Mouse (Mus musculus): ENCODE measurements at regions not wholly inside any gene's neighbourhood (a gene's known extent, or its start where the extent isn't known, plus 50 kb on each side); places are given as distances from the start of the nearest gene placed in this dataset.

DNA sequence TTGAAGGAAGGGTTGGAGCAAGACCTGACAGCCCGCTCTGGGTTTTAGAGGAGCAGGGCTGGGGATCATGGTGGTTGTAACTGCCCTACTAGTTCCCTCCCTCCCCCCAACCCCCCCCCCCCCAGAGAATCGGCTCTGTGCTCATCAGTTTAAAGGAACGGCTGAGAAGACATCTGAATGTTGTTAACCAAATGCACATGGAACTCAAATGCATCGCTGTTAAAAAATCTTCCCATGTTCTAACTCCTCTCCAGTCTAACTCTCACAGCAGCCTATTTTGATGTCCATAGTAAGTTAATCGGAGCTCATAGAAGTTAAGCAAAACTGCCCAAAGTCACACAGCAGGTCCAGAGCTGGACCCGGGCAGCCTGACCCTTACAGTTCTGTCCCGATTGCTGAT, 143.1 kb downstream of the Vegfa start:
- DNase-seq = no peak

DNA sequence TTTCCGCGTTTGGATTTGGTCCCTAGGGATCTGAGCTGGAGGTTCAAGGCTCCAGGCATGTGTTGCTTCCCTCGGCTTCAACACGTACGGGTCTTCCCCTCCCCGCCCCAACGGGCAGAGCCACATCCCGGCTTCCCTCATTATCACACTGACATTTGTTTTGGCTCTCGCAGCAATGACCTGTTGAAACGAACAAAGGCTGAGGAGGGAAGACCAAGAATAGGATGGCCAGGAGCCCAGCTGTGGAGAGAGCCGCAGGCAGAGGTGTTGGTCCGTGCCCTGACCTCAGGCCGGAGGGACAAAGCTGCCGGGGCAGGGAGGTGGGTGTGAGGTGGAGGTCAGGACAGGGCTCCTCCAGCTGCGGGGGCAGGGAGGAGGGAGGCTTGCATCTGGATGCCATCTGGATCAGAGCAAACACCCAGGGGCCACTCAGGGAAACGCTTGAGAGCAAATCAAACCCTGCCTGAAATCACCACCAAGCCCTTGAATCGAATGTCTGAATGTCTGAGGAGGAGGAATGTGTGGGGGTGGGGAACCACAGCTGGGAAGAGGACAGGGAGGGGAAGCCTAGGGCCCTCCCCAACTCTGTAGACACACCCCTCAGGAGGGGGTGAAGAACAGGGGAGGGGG, 145.6 kb downstream of the Vegfa start:
- peak; percentile 99 for DNase-seq

DNA sequence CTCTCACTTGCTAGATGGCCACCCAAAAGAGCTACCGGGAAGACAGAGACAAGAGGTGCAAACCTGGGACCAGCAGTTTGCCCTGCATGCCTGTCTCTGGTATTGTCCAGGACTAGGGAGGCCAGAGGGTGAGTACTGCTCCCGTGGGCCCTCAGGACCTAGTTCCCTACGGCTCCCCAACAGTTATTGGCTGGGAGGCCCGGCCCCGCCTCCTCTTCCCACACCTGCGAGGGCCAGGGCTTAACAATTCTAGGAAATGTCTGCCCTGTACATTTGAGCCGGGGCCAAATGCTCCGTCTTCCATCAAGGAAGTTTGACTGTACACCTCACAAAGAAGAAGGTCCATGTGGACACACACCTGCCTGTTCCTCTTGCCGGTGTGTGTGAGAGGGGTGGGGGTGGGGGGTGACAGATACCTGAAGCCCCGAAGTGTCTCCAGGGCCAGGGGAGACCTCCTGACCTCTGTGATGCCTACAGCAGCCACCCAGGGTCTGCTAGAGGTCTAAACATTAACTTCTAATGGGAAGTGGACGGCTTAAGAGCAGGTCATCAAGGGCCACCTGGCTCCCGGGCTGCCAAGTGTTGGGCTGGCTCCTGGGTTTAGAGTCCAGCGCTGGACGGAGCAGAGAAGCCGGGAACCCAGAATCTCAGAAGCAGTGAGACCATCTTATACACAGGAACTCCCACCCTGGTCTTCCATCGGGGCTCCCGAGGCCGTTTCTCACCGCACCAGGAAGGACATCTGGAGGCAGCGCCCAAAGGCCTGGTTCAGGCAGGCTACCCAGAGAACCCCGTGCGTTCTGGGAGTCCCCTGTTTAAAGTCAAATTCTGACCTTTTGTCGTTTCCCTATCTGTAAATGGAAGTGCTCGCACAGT, 146.5 kb downstream of the Vegfa start:
- peak; percentile 98 for DNase-seq

DNA sequence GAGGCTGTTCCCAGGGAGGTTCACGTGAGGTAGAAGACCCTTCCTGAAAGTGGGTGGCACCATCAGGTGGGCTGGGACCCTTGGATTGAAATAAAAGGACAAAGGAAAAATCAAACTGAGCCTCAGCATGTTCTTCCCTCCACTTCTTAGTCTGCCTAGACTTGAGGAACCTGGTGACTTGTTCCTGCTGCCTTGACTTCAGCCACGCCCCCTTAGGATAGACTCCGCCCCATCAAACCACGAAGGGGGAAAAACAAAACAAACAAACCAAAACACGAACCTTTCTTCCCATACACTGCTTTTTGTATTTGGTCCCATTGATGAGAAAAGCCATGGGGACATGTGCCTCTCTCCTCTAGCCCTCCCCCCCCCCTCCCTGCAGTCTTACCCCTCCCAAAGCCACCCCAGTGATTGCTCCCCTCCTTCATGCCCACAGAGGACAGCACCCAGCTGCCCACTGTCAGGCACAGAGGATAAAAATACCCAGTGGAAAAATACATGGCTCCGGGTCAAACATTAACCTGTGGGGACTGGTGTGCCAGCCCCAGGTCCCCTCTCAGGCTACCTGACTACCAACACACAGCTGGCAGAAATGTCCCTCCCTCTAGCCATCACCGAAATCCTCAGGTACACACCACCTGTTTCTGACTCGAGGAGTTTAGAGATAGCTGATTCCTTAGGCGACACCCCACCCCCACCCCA, 148.0 kb downstream of the Vegfa start:
- no peak for DNase-seq

DNA sequence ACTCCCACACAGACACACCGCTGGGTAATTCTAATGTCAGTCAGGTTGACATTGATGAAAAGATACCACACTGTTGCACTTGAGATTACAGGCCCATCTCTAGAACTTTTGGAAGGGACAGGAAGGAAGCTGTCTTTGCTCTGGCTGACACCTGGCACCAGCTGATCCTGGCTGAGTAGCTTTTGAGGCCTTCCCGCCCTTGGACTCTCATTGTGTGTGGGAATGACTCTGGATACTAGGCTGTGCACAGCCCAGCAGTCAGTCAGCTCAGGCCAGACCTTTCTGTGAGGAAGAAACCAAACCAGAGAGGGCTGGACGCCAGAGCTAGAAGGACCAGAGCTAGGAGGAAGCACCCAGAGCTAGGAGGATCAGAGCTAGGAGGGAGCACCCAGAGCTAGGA, 149.0 kb upstream of the 1600014C23Rik start:
- peak; percentile 93 for DNase-seq

DNA sequence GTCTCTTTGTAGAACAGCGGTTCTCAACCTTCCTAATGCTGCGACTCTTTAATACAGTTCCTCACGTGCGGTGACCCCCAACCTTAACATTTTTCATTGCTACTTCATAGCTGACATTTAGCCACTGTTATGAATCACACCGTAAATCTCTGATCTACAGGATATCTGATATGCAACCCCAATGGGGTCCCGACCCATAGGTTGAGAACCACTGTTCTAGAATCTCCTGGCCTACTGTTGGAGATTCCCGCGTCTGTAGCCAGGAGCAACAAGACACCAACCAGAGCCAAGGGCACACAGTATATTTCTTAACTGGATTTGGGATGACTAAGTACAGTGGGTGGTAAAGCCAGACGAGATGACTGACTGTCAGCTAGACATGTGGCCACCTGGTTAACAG, 147.6 kb upstream of the 1600014C23Rik start:
- no peak for DNase-seq

DNA sequence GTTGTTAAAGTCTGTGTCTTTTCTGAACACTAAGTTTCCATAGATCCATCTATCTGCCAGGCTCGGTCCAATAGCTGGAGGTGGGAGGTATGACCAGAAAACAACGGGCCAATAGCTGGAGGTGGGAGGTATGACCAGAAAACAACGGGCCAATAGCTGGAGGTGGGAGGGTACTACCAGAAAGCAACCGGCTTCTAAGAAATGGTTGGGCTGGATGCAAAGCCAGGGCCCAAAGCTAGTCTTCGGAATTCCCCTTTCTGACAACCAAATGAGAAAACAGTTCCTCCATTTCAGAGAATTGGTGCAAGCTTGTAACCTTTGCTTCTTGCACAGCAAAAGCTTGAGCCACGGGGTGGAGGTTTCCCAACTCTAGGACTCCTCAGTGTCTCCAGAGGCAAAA, 147.1 kb upstream of the 1600014C23Rik start:
- DNase-seq = no peak

DNA sequence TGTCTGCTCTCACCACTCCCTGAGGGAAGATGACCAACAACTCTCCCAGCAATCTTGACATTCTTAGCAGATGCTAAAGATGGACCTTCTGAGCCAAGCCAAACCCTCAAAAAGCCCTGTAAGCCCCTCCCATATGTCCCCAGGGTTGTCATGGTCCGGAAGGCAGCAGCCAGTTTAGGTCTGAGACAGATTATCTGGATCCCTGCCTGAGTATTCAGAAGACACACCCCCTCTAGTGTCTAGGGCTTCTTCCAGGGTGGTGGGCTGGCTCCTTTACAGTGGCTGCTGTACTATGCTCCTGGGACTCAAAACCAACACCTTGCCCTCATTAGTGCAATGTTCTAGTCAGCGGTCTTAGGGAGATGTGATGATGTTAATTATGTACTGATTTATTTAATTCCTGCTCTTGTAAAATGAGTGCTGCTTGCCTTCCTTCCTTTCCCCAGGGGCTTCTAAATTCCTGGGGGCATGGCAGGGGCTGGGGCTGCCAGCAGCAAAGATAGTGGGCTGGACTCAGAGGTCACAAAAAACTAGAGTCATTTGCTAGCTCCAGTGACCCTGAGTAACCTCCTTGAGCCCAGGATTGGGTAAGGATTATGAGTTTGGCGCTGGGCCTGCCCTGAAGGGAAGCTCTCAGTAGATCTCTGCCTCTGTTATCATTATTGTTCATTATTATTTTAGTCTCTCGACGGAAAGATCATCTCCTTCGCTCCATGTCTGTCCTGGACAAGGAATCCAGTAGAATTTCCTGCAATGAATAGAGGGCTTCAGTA, 146.0 kb upstream of the 1600014C23Rik start:
- DNase-seq = peak; percentile 95

DNA sequence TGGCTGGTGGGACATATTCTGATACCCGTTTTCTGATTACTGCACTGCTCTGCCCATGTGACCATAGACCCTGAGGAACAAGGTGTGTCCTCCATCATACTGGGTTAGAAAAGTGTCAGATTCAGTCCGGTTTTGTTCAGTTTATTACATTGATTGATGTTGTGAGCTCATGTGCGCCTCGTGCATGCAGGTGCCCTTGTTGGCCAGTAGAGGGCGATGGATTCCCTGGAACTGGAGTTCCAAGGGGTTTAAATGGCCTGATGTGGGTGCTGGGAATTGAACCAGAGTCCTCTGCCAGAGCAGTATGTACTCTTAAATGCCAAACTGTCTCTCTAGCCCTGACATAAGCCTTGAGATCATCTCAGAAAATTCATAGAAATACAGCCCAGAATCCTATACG, 144.8 kb upstream of the 1600014C23Rik start:
- no peak for DNase-seq

DNA sequence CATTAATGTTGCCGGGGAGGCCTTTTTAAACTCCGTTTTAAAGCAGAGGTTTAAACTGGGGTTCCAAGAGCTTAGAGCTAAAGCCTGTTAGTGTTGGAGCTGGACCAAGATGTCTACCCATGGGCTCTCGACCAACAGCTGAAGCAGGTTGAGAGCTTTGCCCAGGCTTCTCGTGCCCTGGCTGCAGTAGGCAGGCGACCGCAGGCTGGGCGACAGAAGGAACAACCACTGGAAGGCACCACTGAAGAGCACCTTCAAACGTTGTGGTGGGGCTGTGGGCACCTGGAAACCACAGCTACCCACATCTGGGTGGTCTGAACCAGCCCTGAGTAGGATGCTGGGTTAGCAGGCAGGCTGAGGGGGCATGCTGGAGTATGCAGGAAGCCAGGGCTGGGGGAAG, 141.7 kb upstream of the 1600014C23Rik start:
- DNase-seq = peak; percentile 92

DNA sequence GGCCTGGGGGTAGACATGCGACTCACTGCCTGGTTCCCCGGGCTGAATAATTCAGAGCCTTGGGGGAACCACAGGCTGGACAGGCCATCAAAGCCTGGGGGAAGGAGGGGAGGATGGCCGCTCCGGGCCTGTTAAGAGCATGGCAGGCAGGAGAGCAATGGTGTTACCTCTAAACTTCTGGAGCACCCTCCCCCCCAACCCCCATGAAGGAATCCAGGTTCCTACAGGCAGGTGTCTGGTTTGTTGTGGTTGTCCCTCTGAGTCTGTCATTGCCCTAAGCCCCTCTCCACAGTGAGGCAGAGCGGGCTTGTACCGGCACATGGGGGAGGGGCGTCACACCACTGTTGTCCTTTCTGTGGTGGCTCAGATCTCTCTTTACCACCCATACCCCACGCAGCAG, 140.4 kb upstream of the 1600014C23Rik start:
- DNase-seq = no peak

DNA sequence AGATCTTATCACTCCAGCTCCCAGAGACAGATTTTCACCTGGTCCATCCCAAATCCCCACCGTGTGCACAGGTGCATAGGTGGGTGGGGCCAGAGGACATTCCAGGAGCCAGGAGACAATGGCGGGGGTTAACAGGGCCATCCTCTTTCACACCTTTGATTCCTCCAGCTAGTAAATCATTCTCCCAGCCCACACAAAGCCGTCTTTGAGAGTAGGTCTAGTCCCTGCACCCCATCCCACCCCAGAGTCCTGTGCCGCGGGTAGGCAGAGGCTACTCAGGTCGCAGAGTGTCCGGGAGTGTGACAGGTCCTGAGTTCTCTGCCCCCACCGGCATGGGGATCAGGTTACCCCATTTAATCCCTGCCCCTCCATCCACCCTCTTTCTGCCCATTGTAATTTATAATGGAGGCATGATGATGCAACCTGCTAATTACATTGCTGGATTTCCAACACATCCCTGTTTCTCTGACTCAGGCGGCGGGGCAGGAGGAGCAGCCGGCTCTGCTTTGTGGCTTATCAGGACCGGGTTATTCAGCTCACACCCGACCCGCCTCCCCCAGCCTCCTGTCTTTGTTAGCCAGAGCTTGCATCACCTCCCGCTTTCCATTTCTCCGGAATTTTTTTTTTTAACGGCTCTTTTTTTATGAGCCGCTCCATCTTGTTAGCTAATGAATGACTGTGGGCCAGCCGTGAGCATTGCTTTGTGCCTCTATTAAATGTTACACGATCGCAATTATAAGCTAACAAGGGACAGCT, 139.7 kb upstream of the 1600014C23Rik start:
- peak; percentile 96 for DNase-seq

DNA sequence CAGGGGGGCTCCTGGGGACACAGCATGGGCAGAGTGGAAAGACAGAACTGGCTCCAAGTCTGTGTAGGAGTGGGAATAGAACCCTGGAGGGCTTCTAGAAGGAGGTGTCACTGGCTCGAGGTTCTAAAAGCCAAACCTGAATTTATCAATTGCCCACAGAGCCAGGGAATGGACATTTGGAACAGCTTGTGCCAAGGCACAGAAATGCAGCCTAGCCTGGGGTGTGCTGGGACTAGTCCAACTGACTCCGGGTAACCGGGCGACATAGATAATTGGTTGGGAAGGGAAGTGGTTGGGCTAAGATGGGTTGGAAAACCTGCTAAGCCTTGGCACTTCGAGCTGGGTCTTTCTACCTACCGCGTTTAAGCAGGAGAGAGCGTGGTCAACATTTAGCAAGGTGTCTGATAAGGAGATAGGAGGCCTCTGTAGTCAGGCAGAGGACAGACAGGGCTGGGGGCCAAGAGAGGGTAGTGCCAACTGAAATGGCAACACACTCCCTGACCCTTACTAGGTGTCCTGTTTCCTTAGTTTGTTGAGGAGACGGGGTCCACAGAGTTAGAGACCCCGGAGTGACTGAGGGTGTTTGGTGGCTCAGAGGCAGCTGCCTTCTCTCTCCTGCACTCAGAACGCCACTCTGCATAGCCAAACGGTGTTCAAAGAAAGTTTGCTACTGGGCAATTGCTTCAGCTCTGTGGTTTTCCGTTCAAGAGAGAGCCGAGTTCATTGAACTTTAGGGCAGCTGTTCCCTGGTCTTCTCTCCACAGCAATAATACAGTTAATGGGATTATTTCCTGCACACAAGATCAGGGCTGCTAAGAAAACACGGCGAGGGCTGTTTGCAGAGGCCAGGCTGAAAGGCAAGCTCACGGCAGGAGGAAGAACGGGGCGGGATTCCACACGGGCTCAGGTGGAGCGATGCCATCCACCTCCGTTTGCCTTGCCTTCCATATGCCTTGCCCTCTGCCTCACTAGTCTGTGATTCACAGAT, 138.3 kb upstream of the 1600014C23Rik start:
- DNase-seq = peak; percentile 90

DNA sequence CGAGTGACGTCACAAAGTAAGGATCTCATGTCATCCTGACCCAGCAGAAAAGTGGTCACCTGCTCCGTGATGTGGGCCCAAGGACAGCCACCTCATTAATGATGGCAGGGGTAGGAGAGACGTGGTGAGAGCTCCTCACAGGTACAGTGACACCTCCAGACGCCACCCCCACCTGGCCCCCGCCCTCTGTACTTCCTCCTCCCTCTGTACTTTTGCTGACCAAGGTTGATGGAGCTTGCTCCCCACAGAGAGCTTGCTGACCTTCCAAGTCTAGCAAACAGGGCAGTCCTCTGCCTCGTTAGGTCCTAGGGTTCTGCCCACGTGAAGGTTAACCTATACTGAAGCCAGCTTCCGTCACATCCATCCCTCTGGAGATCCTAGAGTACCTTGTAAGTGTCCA, 137.4 kb upstream of the 1600014C23Rik start:
- no peak for DNase-seq

DNA sequence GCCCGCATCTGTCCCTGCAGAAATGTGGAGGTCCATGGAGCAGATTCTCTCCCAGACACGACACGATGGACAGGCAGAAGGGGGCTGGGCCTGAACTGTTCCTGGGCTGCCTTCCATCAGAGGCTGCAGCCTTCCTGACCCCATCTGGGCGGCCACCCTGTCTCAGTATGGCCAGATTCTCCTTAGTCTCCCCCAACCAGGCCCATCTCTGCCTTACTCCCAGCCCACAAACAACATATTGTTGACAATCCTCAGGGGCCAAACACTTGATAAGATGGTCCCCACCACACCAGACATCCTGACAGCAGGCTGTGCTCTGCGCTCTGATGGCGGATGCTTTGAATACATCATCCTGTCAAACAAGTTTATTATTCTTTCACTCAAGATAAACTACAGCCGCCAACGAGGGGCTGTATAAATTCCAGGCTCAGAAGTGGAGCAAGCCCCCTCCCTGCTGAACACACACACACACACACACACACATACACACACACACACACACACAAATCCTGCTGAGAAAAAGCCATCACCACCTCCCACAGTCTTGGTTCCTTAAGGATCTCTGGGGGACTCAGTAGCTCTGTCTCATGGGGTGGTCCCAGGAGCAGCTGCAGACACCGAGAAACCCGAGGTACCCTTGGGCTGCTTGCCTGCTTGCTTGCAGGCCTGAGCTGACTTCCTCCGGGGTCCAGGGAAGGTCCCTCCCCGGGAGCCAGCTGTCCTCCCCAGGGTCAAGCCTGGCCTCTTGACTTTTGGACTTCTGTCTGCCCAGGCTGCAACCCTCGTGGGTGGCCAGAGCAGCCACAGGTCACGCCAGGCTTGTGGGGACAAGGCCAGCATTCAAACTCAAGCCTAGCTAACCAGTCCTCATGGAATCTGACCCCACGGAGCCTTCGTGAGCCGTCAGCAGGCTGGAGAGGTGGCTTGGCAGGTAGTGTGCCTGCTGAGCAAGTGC, 135.6 kb upstream of the 1600014C23Rik start:
- DNase-seq = peak; percentile 95

DNA sequence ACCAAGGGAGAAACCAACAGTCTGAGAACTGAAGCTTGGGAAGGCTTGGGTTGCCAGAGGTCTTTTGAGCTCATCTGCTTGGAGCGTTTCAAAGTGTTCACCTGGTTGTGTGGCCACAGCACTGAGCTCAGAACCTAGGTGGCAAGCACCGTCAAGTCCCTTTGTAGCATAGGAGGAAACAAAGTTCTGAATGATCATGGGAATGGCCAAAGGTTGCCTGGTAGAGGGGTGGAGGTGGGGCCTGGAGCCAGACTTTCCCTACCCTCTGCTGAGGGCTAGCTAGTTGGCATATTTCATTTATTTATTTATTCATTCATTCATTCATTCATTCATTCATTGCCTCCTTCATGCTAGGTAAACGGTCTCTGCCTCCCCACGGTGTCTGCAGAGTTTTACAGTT, 134.9 kb upstream of the 1600014C23Rik start:
- DNase-seq = no peak

DNA sequence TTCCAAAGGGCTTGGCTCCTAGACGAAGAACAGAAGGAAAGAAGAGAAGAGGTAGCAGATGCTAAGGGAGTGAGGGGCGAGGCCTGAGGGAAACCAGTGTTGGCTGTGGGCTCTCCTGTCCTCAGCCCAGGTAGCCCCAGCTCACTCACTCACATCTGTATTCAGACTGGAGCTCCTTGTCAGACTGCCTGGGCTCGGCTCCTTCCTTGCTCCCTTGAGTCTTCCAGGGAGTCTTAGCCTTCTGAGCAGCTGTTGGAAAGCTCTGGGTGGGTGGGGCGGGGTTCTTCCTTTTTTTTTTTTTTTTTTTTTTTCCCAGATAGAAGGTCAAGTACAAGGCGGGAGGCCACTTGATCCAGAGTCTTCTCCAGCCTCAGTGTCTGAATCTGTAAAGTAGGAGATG, 134.1 kb upstream of the 1600014C23Rik start:
- DNase-seq = peak; percentile 96

DNA sequence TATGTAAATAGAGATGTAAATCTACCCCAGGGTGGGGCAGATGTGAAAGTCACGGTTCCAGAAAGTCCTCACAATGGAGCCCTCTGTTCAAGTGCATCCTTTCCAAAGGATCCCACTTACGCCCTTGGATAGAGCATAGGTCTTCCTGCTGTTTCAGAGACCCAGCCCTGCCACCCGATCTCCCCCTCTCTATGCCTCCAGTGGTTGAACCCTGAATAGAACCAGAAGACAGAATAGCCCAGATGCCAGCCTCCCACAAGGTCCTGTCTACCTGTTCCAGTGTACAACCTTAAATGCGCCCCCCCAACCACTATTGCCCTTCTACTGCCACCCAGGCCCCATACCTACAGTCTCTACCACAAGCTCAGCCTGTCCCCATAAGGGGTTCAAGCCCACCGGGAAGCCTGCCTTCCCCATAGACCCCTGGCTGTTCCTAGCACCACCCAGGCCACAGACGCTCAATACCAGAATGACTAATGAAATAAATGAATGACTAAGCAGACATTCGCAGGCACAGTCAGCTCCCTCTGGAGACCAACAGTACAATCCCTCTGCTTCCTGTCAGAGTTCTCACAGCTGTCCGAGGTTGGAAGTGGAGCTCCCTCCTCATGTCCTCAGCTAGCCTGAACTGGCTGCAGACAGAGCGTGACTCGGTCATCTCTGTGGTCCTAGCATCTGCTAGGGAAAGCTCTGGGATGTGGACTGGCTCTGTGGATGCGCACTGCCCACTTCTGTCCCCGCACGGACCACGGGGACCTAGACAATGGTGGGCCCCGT, 133.4 kb upstream of the 1600014C23Rik start:
- peak; percentile 99 for DNase-seq

DNA sequence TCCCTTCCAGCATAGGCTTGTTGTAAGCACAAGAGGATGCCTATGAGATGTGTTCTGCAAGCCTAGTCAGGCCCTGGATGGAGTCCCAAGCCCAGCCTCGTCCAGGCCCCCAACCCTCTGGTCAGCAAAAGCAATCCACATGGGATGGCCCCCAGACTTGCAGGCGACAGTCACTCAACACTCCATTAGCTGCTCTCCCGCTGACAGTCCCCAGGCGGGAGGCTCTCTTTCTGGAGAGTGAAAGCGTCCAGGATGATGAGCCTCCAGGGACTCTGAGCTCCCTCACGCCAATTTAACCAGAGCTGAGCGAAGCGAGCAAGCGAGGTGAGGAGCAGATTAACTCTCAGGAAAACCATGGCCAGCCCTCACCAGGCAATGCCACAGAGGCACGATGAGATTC, 132.7 kb upstream of the 1600014C23Rik start:
- DNase-seq = peak; percentile 98
